Mouse (Mus musculus) embryo, embryonic 9.5 days (tissue): ENCODE measurements around the gene Tmem175.

Experiments
- DNase-seq: peaks from one replicate; pipeline ENCODE4 v3.0.0-alpha.2; 2017; ENCODE audit errors: extremely low spot score

The Tmem175 gene

DNA sequence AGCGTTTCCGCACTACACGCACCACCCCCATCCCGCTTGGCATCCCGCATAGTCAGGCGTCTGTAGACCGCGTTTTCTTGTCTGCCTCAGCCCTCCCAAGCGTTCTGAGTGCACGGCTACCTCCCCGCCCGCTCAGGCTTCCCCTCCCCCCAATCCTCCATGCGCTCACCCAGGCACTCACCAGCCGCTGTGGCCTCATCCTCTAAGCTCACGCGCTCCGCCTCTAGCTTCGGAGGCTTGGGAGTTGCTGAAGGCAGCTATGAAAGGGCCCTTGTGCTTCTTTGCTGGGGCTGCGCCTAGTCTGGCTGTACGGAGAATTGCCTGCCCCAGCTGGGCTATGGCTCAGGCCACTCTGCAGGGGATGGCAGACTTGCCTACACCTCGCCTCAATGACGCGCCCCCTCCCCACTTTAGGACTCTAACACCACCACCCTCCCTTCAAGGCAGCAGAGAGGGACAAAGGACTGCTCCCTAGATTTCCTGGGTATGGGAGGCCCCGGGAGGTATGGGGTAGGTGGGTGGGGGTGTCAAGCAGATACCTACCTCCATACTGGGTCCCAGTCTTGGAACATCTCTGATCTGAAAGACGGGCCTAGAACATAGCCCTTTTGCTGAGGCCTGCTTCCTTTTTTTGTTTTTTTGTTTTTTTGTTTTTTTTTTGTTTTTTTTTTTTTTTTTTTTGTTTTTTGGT, 48.2 kb downstream of the Tmem175 start:
- peak; percentile 79 for DNase-seq

DNA sequence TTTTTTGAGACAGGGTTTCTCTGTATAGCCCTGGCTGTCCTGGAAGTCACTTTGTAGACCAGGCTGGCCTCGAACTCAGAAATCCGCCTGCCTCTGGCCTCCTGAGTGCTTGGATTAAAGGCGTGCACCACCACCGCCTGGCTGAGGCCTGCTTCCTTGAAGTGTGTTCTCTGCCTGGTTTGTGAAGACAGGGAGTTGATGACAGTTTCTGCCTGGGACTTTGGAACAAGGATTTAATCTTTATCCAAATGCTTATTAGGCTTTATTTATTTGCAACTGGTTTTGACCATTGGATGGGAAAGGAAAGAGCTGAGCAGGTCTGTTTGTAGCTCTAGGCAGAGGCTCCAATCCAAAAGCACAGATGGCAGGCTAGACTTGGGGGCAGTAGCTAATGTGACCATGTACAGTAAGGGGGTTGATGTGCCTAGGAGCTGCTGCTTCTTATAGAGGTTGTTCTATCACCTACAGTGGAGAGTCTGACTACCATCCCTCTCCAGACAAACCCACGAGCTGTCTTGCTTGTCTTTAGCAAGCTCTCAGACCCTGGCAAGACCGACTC, 48.8 kb downstream of the Tmem175 start:
- no peak for DNase-seq

GRCm38 (mm10) chr5:108679909-108680308, 50.3 kb downstream of the Tmem175 start:
- DNase-seq: no peak

DNA sequence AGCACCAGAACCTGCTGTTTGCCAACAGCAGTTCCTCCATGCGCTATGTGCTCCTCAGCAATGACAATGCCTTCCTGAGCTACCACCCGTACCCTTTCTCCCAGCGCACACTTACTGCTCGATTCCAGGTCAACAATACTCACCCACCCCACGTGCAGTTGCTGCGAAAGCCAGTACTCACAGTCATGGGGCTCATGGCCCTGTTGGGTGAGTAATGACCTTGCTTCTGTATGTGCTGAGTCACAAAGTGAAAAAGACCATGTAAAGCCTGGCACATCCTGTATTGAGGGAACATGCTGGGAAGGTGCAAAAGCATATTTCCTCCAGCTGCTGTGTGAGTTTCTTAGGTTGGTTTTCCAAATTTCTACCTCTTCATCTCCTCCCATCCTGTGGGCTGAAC, 51.3 kb downstream of the Tmem175 start:
- no peak for DNase-seq

DNA sequence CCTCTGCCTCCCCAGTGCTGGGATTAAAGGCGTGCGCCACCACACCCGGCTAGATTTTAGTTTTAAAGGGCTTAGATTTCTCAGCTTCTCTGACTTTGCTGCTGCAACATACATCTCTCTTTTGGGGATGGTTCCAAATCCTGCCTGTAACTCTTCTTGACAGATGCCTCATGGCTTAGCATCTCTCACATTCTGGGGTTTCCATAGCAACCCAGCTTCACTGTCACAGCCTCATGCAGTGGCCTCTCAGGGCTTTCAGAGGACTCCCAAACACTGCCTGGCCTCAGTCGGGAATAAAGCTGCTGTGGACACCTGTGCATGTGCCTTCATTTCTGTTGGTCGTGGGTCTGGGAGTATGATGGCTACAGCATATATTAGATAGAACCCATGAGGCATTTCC, 59.5 kb downstream of the Tmem175 start:
- no peak for DNase-seq

- DNase-seq: no peak
These were observed 61.6 kb downstream of the Tmem175 start for GRCm38 (mm10) chr5:108691152-108691551.

DNA sequence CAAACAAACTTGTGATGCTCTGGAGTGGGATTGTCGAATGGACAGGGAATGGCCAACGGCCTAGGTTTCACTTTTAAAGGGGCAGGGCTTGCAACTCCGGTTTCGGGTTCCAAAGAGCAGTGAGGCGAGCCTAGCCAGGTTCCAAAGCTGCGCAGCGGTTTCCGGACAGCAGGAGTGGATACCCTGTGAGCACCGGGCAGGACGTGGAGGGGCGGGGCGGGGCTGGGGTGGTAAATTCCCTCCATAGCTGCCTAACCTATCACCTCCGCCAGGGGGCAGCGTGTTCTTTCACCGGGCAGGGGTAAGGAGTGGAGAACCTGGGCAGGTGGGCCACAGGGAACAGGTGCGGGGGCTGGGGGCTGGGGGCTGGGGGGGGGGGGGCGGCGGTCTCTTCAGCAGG, 62.7 kb downstream of the Tmem175 start, which contains the start of gene Fgfrl1:
Gene Fgfrl1, plus strand, starts transcription at position 112 of the 400 bp plus-strand sequence.
- DNase-seq: peak; percentile 68

DNA sequence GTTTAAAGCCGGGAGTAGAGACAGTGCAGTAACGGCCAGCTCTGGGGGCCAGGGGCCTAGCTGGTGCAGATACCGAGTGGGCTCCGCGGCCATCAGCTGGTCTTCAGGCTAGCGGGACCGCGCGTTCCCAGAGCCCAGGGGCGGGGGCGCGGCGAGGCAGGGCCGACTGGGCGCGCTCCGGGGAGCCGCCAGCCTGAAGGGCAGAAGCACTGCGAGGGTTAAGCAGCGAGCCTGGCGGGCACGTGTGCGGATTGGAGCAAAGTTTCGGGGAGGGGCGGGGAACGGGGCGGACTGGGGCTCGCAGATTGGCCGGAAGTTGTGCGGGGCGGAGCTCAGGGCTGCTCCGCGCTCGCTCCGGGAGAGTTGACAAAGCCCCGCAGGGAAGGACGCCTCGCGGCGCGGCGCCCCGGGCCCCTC, 64.3 kb downstream of the Tmem175 start:
- DNase-seq: peak; percentile 91

DNA sequence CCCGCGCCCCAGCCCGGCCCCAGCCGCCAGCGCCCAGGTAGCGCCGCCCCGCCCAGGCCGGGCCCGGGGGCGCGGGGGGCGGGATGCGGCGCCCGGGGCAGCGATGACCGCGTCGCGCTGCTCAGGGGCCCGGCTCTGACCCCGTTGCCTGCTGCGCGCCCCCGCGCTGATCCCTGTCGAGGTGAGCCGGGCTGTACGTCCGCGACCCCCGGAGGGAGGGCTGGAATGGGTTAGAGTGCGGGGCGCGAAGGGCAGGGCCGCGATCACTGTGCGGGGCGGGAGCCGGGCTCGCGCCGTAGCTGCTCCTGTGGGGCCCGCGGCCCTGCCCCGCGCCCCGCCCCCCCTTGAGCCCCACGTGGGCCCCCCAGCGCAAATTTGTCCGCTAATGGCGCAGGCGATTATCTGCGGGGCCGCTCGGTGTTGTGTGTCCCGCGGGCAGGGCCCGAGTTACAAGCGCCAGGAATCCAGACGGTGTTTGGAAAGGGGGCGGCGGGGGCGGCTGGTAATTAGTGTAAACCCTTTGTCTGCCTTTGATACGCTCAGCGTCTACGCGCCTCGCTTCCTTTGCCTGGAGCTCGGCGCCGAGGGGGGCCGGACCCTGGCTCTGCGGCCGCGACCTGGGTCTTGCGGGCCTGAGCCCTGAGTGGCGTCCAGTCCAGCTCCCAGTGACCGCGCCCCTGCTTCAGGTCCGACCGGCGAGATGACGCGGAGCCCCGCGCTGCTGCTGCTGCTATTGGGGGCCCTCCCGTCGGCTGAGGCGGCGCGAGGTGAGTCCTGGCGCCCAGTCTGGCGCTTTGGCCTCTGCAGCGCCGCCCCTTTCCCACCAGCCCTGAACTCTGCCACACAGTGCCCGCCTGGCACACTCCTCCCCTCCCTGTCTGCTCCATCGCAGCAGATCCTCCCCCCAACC, 65.0 kb downstream of the Tmem175 start:
- DNase-seq: peak; percentile 59

DNA sequence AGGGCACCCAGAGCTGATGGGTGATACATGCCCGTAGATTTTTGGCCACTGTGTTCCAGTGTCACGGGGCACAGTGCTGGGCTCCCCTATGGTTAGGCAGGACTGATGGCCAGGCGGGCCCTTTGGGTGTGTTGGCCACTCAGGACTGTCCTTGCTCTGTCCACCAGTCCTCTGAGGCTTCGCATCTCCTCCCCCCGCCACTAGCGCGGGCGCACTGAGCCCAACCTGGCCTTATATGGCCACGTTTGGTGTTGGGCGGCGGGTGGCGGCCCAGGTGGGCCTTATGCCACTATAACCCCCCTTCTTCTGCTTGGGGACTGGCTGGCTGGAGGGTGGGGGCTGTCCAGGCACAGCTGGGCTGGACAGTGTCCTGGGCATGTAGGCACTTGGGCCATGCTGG, 66.3 kb downstream of the Tmem175 start:
- no peak for DNase-seq

DNA sequence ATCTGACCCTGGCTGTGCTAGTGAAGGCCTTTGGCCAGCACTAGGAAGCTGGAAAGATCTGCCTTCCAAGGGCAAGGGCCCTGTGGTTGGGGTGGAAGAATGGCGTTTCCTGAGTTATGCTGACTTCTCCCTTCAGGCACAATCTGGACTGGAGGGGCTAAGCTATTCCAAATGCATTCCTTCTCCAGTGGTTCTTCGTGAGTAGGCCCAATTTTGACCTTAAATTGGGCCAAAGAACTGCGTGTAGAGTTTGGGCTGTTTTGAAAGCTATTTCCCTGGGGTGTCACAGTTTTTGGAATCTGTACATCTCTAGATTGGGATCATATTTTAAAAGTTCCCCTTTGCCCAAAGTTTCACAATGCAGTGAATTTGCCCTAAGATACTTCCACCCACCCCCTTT, 67.0 kb downstream of the Tmem175 start:
- DNase-seq: no peak

DNA sequence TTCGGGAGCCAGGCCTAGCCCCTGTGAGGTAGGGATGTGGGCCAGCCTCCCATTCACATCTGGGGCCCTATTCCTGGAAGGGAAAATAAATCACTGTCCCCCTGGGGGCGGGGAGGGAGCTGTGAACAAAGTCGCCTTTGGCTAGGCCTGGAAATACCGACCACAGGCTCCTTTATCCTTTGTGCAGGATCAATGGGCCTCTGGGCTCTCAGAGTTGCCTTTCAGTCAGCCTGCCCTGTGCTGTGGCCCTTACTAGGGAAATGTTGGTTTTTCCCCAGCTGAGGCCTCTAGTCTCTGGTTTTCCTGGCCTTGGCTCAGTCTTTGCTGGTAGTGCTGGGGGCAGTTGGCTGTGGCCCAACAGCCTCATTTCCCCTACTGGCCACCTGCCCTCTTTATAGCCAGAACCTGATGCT, 67.8 kb downstream of the Tmem175 start:
- peak; percentile 60 for DNase-seq
